Mouse (Mus musculus) stomach, embryonic 16.5 days (tissue): ENCODE results near the gene Lyst. TPM values are rescaled to one million over a fixed set of nuclear protein-coding genes. Genes with fewer than 3 reads are reported as not detected.
"Not testable (repeated sequence)": the region's sequence is repeated elsewhere in the genome, so short reads cannot be mapped to it uniquely, and the experiment has no call there.

Source experiments
- ATAC-seq: fragments of 200-750 bp; cut with Nextera tagmentation; 2 replicates; pipeline ENCODE4 v1.8.0; 2017; ENCODE audit warnings: moderate number of reproducible peaks, moderate TSS enrichment; ENCODE audit not compliant: insufficient read depth, low FRiP score
- H3K27ac ChIP-seq: fragments of 300-500 bp; sonication (generic); 2 replicates; pipeline ENCODE4 v1.5.1; 2014; ENCODE audit warnings: low read length
- H3K27me3 ChIP-seq: fragments of 300-500 bp; sonication (generic); 2 replicates; pipeline ENCODE4 v1.6.1; 2014; ENCODE audit warnings: low read length, control low read depth, mixed read lengths; ENCODE audit not compliant: control insufficient read depth, insufficient read depth
- H3K36me3 ChIP-seq: fragments of 300-500 bp; sonication (generic); 2 replicates; pipeline ENCODE4 v1.6.1; 2014; ENCODE audit warnings: low read length; ENCODE audit not compliant: control insufficient read depth, insufficient read depth
- H3K4me1 ChIP-seq: fragments of 300-500 bp; sonication (generic); 2 replicates; pipeline ENCODE4 v1.6.1; 2014; ENCODE audit warnings: low read length, control low read depth, mixed read lengths; ENCODE audit not compliant: control insufficient read depth, insufficient read depth
- H3K4me2 ChIP-seq: fragments of 300-500 bp; sonication (generic); 2 replicates; pipeline ENCODE4 v1.6.1; 2014; ENCODE audit warnings: low read depth, low read length, mixed read lengths
- H3K4me3 ChIP-seq: fragments of 300-500 bp; sonication (generic); replicated peaks from 2 replicates; pipeline ENCODE4 v1.5.1; 2014; ENCODE audit warnings: mild to moderate bottlenecking, low read length
- H3K9ac ChIP-seq: fragments of 300-500 bp; sonication (generic); 2 replicates; pipeline ENCODE4 v1.6.1; 2014; ENCODE audit warnings: low read length
- H3K9me3 ChIP-seq: fragments of 300-500 bp; sonication (generic); replicated peaks from 2 replicates; pipeline ENCODE4 v1.6.1; 2016; ENCODE audit warnings: low read length, control low read depth; ENCODE audit not compliant: control insufficient read depth
- WGBS: fragments of 180-500 bp; shearing (Covaris S2); extraction: QIAGEN DNeasy Blood & Tissue Kit; methylation state at CpG from one replicate; pipeline ENCODE4 v1.1.7; 2014; 5-methylcytosine and 5-hydroxymethylcytosine counted together
- polyA plus RNA-seq: library from polyadenylated mRNA; unstranded; fragments of >200 nt; fragmentation: Nextera tagmentation; extraction: Ambion mirVana; gene quantifications from 2 replicates; pipeline ENCODE4 v1.2.1, GENCODE M21; 2015

The Lyst gene
- polyA plus RNA-seq, 1 experiment from 2014 or later = 4.9 TPM

GRCm38 (mm10) chr13:13788070-13788469 lies 197.9 kb downstream of the Lyst start:
- Histone ChIP-seq H3K4me2 (no peak overlapping the region), H3K4me3 (no peak overlapping the region), H3K9me3 (no peaks in the 10 kb centered on the region), H3K27ac (no peak overlapping the region), H3K27me3 (peaks cover 23% of the 10 kb centered on the region), H3K9ac (no peak overlapping the region), H3K36me3 (no peaks in the 10 kb centered on the region), H3K4me1 (peaks cover 10% of the 10 kb centered on the region)
- no peak for ATAC-seq
- WGBS = 86% methylated on average over 4 of the region's 4 CpGs

GRCm38 (mm10) chr13:13791981-13792380 lies 201.8 kb downstream of the Lyst start:
- Histone ChIP-seq H3K4me3 (no peak overlapping the region), H3K27me3 (no peaks in the 10 kb centered on the region), H3K4me2 (no peak overlapping the region), H3K36me3 (no peaks in the 10 kb centered on the region), H3K9ac (no peak overlapping the region), H3K9me3 (no peaks in the 10 kb centered on the region), H3K4me1 (no peaks in the 10 kb centered on the region), H3K27ac (no peak overlapping the region)
- no peak for ATAC-seq
- WGBS = 82% methylated on average over 3 of the region's 3 CpGs

DNA sequence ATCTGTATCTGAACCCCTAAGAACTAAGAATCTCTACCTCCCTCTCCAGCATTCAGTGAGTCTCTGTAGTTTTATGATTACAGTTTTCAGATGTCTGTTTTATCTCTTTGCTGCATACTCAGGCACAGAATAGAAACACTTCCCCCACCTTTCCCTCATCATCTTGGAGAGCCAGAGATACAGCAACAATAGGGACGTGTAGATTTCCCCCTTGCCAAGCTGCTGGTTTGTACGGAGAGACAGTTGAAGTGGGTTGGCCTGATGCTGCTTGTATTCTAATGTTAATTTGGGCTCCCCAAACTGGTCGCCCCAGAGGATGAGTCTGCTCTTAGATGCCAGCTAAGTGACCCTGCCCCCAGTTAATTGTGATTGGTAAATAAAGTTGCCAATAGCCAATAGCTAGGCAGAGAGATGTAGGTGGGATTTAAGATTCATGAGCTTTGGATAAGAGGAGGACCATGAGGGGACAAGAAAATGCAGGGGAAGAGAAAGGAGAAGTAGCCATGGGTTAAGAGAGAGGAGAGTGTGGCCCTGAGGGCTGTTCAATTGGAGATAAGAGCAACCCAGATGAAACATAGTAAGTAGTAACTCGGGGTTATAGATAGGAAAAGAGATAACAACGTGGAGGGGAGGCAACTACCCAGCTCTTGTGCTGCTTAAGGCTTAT lies 205.1 kb downstream of the Lyst start:
- Histone ChIP-seq H3K27ac (no peak overlapping the region), H3K9me3 (no peaks in the 10 kb centered on the region), H3K36me3 (no peaks in the 10 kb centered on the region), H3K4me2 (no peak overlapping the region), H3K9ac (no peak overlapping the region), H3K4me3 (no peak overlapping the region), H3K4me1 (no peaks in the 10 kb centered on the region), H3K27me3 (no peaks in the 10 kb centered on the region)
- 27% methylated on average over 5 of the region's 5 CpGs for WGBS
- no peak for ATAC-seq

GRCm38 (mm10) chr13:13796082-13796481 lies 205.9 kb downstream of the Lyst start:
- 84% methylated on average over 1 of the region's 1 CpGs for WGBS
- no peak overlapping the region for H3K4me3 ChIP-seq
- no peak overlapping the region for H3K27ac ChIP-seq
- no peaks in the 10 kb centered on the region for H3K27me3 ChIP-seq
- H3K36me3 ChIP-seq = no peaks in the 10 kb centered on the region
- H3K4me2 ChIP-seq = no peak overlapping the region
- no peak overlapping the region for H3K9ac ChIP-seq
- ATAC-seq = no peak
- no peaks in the 10 kb centered on the region for H3K4me1 ChIP-seq
- no peaks in the 10 kb centered on the region for H3K9me3 ChIP-seq

DNA sequence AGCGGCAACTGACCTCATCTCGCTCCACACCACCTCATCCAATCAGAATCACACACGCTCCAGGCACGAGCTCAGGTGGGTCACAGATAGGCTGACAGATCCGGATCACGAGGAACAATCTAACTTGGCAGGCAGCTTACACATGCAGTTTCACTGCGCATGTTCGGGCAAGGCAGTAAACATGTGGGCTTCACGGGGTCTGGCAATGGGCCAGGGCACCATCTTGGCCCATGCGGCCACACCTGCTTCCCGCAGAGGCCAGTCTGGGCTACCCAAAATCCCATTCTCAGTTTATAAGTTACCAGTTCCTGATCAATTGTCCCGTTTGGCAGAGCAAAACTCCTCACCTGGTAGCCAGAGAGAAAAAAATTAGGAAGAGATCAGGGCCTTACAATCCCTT lies 207.6 kb downstream of the Lyst start:
- H3K4me3 ChIP-seq, H3K4me2 ChIP-seq, ATAC-seq, H3K4me1 ChIP-seq, H3K9ac ChIP-seq, H3K36me3 ChIP-seq, H3K27me3 ChIP-seq, H3K27ac ChIP-seq, H3K9me3 ChIP-seq: not testable (repeated sequence)
- 92% methylated on average over 12 of the region's 12 CpGs for WGBS

GRCm38 (mm10) chr13:13798775-13799174 lies 208.6 kb downstream of the Lyst start:
- Histone ChIP-seq H3K4me2 (no peak overlapping the region), H3K9ac (no peak overlapping the region), H3K27ac (no peak overlapping the region), H3K27me3 (no peaks in the 10 kb centered on the region), H3K9me3 (no peaks in the 10 kb centered on the region), H3K4me1 (no peaks in the 10 kb centered on the region), H3K36me3 (no peaks in the 10 kb centered on the region), H3K4me3 (no peak overlapping the region)
- WGBS = 64% methylated on average over 8 of the region's 8 CpGs
- no peak for ATAC-seq

DNA sequence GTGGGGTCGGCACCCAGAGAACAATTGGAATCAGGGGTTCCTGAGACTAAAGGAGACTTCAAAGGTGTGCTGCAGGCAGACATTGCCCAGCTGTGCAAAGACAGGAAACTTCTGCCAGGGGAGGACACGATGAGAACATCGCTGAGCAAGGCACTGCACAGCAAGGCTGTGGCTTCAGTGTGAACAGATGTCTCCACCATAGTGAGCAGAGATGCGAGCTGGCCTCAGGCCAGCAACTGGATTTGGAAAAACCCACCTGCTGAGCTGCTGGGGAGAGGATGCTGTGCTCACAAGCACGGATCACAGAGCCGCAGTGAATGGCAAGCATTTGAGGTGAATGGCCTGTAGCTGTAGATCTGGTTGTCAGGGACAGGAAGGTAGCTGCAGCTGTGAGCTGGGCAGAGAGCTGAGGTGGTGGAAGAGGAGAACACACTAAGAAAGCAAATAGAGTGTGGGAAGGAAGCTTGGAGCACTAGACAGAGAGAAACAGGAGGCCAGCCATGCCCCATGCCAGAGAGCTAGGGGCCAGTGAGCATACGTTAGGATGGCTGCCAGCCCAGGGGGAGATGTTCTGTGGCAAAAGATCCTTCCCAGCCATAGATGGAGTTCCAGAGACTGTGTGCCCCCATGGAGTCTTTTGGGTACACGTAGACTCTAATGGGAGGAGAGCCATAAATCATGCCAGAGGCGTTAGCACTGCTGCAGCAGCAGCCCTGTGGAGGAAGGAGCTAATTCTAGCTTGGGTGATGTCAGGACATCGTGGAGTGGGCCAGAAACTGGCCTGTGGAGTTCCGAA lies 218.3 kb downstream of the Lyst start:
- Histone ChIP-seq H3K4me2 (no peak overlapping the region), H3K9me3 (no peaks in the 10 kb centered on the region), H3K9ac (no peak overlapping the region), H3K4me1 (no peaks in the 10 kb centered on the region), H3K27ac (no peak overlapping the region), H3K36me3 (no peaks in the 10 kb centered on the region), H3K27me3 (no peaks in the 10 kb centered on the region), H3K4me3 (no peak overlapping the region)
- WGBS = 23% methylated on average over 11 of the region's 11 CpGs
- ATAC-seq = 0 out of 2 replicates have a peak, but pooled peaks have one; percentile 37

GRCm38 (mm10) chr13:13810885-13811284 lies 220.7 kb downstream of the Lyst start:
- H3K27me3 ChIP-seq = no peaks in the 10 kb centered on the region
- ATAC-seq = no peak
- no peak overlapping the region for H3K4me2 ChIP-seq
- WGBS = 76% methylated on average over 7 of the region's 7 CpGs
- no peaks in the 10 kb centered on the region for H3K9me3 ChIP-seq
- no peak overlapping the region for H3K9ac ChIP-seq
- no peak overlapping the region for H3K4me3 ChIP-seq
- H3K4me1 ChIP-seq = no peaks in the 10 kb centered on the region
- H3K36me3 ChIP-seq = no peaks in the 10 kb centered on the region
- no peak overlapping the region for H3K27ac ChIP-seq

- 80% methylated on average over 3 of the region's 3 CpGs for WGBS
- no peak overlapping the region for H3K9ac ChIP-seq
- no peak for ATAC-seq
- no peaks in the 10 kb centered on the region for H3K27me3 ChIP-seq
- no peak overlapping the region for H3K4me2 ChIP-seq
- H3K4me3 ChIP-seq = no peak overlapping the region
- no peaks in the 10 kb centered on the region for H3K9me3 ChIP-seq
- H3K36me3 ChIP-seq = no peaks in the 10 kb centered on the region
- H3K27ac ChIP-seq = no peak overlapping the region
- no peaks in the 10 kb centered on the region for H3K4me1 ChIP-seq
Observed at GRCm38 (mm10) chr13:13818696-13819095, 228.5 kb downstream of the Lyst start.
